Mouse (Mus musculus) left cerebral cortex, postnatal 4 days (tissue): ENCODE measurements around the gene Ribc2. TPM values are rescaled to one million over a fixed set of nuclear protein-coding genes. Genes with fewer than 3 reads are reported as not detected.

ENCODE experiments used
- DNase-seq: peaks from one replicate; pipeline ENCODE4 v3.0.0-alpha.2; 2022
- intact Hi-C: fragments of 180-260 bp; cut with DNase I; formaldehyde crosslinking; loops from one replicate; pipeline ENCODE4 v1.15.1; 2025
- total RNA-seq, 2 experiments: library from RNA; stranded (reverse); gene quantifications; 2 replicates each; pipeline ENCODE4 v1.2.3; 2021

Gene Ribc2
- total RNA-seq, 2 experiments from 2014 or later = 0.24 to 0.30 TPM

DNA sequence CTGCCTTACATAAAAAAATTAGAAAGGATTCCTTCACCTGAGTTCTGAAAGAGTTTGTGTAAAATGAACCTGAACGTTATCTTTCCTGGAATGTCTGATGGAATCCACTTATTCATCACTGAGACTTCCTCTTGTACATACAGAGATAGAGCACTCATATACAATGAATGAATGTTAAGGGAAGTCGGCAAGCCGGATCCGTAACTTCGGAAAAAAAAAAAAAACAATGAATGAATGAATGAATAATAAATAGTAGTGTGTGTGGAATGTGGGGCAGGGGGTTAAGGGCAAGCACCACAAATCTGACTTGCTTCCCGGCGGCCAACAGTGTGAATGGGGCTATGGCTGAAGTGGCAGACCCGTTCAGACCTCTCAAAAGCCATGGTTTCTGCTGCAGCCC, 45.7 kb downstream of the Ribc2 start:
- DNase-seq = peak; percentile 50
- intact Hi-C loops = no loop called here

GRCm38 (mm10) chr15:85178172-85178571, 46.3 kb downstream of the Ribc2 start:
- no peak for DNase-seq
- intact Hi-C loops = no loop called here

GRCm38 (mm10) chr15:85179528-85180180, 47.8 kb downstream of the Ribc2 start:
- DNase-seq = peak; percentile 41

GRCm38 (mm10) chr15:85180368-85180767, 48.5 kb downstream of the Ribc2 start:
- DNase-seq = no peak
- intact Hi-C loops = no loop called here

More at GRCm38 (mm10) chr15:85179528-85180180, 47.8 kb downstream of the Ribc2 start:
- intact Hi-C loops = no loop called here

DNA sequence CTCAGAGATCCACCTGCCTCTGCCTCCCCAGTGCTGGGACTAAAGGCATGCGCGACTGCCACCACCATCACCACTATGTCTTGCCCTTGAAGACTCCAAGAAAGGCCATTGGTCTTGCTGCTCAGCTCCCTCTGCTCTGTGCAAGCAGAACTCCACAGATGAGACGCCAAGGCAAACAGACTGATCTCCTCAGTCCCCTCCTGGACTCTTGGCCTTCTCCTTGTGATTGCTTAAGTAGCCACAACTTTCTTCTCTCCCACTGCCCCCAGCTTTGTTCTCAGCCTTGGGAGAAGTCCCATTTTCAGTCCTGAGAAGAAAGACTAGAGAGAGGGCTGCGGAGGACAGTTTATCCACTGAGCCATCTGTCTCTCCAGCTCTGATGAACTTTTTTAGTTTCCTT, 50.2 kb downstream of the Ribc2 start:
- no peak for DNase-seq
- intact Hi-C loops = no loop called here

- intact Hi-C loops = no loop called here
- DNase-seq = no peak
These were observed 55.0 kb downstream of the Ribc2 start for GRCm38 (mm10) chr15:85186916-85187315.

GRCm38 (mm10) chr15:85188167-85188778, 56.4 kb downstream of the Ribc2 start:
- no peak for DNase-seq
- intact Hi-C loops = no loop called here

Other genes starting within 250 kb of the Ribc2 start
- 1 to 10 TPM; 1.6 to 1.7 TPM for gene Gm29666, start 212.0 kb upstream of the Ribc2 start, total RNA-seq
- gene Nup50, start 208.7 kb upstream of the Ribc2 start, total RNA-seq = 10 to 100 TPM; 30.5 to 33.9 TPM
- gene 5031439G07Rik, start 143.5 kb upstream of the Ribc2 start, total RNA-seq = 100 to 1,000 TPM; 134 to 161 TPM
- gene Upk3a, start 114.9 kb upstream of the Ribc2 start, total RNA-seq = under 1 TPM in 1 of 2 experiments, not detected in 1; 0.48 TPM
- 10 to 100 TPM; 28.3 to 31.7 TPM for gene Fam118a, start 103.1 kb upstream of the Ribc2 start, total RNA-seq
- under 1 TPM; 0.08 to 0.16 TPM for gene Smc1b, start 114 bp upstream of the Ribc2 start, total RNA-seq
- 10 to 100 TPM; 19.0 to 24.7 TPM for gene Fbln1, start 73.9 kb downstream of the Ribc2 start, total RNA-seq
- 100 to 1,000 TPM; 388 to 389 TPM for gene Atxn10, start 204.2 kb downstream of the Ribc2 start, total RNA-seq